24 mouse cellular contexts compared by ENCODE assay signal in genomic region chr4:120805816-120806215, GRCm38 (mm10). TPM values are rescaled to one million over a fixed set of nuclear protein-coding genes. Genes with fewer than 3 reads are reported as not detected.
DNase-seq lines count a peak whose midpoint lies in the region; ATAC-seq and TF ChIP-seq lines count a peak whose summit lies in the region.
"Had no signal": no experiment of that assay in that cellular context is flagged by ENCODE, and none has a peak within 500 bp of the region (broad histone marks: within the 10 kb centered on the region; RNA-seq: fewer than 3 reads in every experiment).

No protein-coding gene starts in this region.

- no peak overlapping the region for H3K9ac ChIP-seq in heart, embryonic 16.5 days (ENCODE audit: low read length)
- H3K9ac ChIP-seq in liver, postnatal 0 days (replicated peaks) = no peak overlapping the region
- H3K9ac ChIP-seq: embryonic facial prominence, embryonic 13.5 days; forebrain, embryonic 13.5 days; hindbrain, embryonic 15.5 days; neural tube, embryonic 15.5 days had no signal

- 0 out of 2 replicates have a peak overlapping the region, but pooled peaks have one; percentile 0 for H3K4me2 ChIP-seq in heart, embryonic 16.5 days (ENCODE audit: low read depth, low read length)
- 0 out of 2 replicates have a peak overlapping the region, but pooled peaks have one; percentile 15 for H3K4me2 ChIP-seq in liver, postnatal 0 days (ENCODE audit: low read depth, low read length)
- H3K4me2 ChIP-seq: embryonic facial prominence, embryonic 13.5 days; forebrain, embryonic 13.5 days; hindbrain, embryonic 15.5 days; midbrain, embryonic 11.5 days; neural tube, embryonic 15.5 days had no signal

- intact Hi-C loops in gastrocnemius, adult 2 months (cut with DNase I) = no loop called here
- intact Hi-C loops in heart, postnatal 36 days (cut with DNase I) = no loop called here

- no peak for TF ChIP-seq CTCF in gastrocnemius, adult 2 months (IDR thresholded peaks at IDR 0.05)
- TF ChIP-seq CTCF in liver, postnatal 0 days (IDR thresholded peaks at IDR 0.05; ENCODE audit: low read depth) = no peak

- H3K4me1 ChIP-seq in heart, embryonic 16.5 days (ENCODE audit: control insufficient read depth, insufficient read depth, low read length) = peaks cover 36% of the 10 kb centered on the region
- H3K4me1 ChIP-seq in liver, postnatal 0 days (ENCODE audit: insufficient read depth) = no peaks in the 10 kb centered on the region; the same call in none of the 2 replicates

- no peaks in the 10 kb centered on the region for H3K27me3 ChIP-seq in heart, embryonic 16.5 days (ENCODE audit: control insufficient read depth, insufficient read depth, low read length)
- H3K27me3 ChIP-seq in liver, postnatal 0 days (ENCODE audit: insufficient read depth, low read length) = no peaks in the 10 kb centered on the region
- H3K27me3 ChIP-seq: embryonic facial prominence, embryonic 13.5 days; forebrain, embryonic 13.5 days; hindbrain, embryonic 15.5 days; neural tube, embryonic 15.5 days had no signal

- TF ChIP-seq EP300 in liver, postnatal 0 days (IDR thresholded peaks at IDR 0.05; ENCODE audit: low read depth) = no peak

- ATAC-seq in heart, embryonic 16.5 days (replicated peaks; ENCODE audit: extremely low read depth, insufficient read depth, low FRiP score) = no peak
- 0 out of 2 replicates have a peak, but pooled peaks have one; percentile 35 for ATAC-seq in liver, postnatal 0 days
- ATAC-seq: forebrain, embryonic 13.5 days had no signal

- H3K4me3 ChIP-seq in gastrocnemius, adult 2 months = peak overlapping the region; percentile 5; the same call in 1 of the 2 replicates
- H3K4me3 ChIP-seq in heart, embryonic 16.5 days (ENCODE audit: low read length) = no peak overlapping the region
- no peak overlapping the region for H3K4me3 ChIP-seq in liver, postnatal 0 days (ENCODE audit: low read depth, low read length)
- H3K4me3 ChIP-seq: embryonic facial prominence, embryonic 13.5 days; erythroblast, embryonic 14.5 days; forebrain, embryonic 13.5 days; hindbrain, embryonic 15.5 days; neural tube, embryonic 15.5 days had no signal

- no peak for DNase-seq in gastrocnemius, adult 2 months
- no peak for DNase-seq in gastrocnemius, postnatal 10 days
- no peak for DNase-seq in heart, postnatal 36 days
- peak; percentile 67 to 69 for DNase-seq in kidney, postnatal 36 days
- no peak for DNase-seq in kidney, adult 18-20 months
- DNase-seq in liver, postnatal 0 days = no peak
- no peak for DNase-seq in cerebellum, adult 11-12 months
- DNase-seq: adrenal gland, postnatal 14 days; cerebellum, adult 8-10 months; cerebellum, postnatal 36 days; embryo, embryonic 11 days; layer of hippocampus, postnatal 36 days; lung, adult 2 months; lung, postnatal 14 days had no signal

- H3K27ac ChIP-seq in gastrocnemius, adult 2 months = peak overlapping the region; percentile 73
- no peak overlapping the region for H3K27ac ChIP-seq in heart, embryonic 16.5 days (ENCODE audit: low read length)
- peak overlapping the region; percentile 56; the same call in 1 of the 2 replicates for H3K27ac ChIP-seq in liver, postnatal 0 days (ENCODE audit: low read depth)
- H3K27ac ChIP-seq: embryonic facial prominence, embryonic 13.5 days; forebrain, embryonic 13.5 days; hindbrain, embryonic 15.5 days; kidney, postnatal 0 days; neural tube, embryonic 15.5 days had no signal

- peaks cover 5% of the 10 kb centered on the region for H3K36me3 ChIP-seq in heart, embryonic 16.5 days (ENCODE audit: control insufficient read depth, insufficient read depth)
- no peaks in the 10 kb centered on the region for H3K36me3 ChIP-seq in liver, postnatal 0 days (replicated peaks; ENCODE audit: insufficient read depth, low read length)
- H3K36me3 ChIP-seq: hindbrain, embryonic 15.5 days; neural tube, embryonic 15.5 days had no signal

- no peaks in the 10 kb centered on the region for H3K9me3 ChIP-seq in heart, embryonic 16.5 days (replicated peaks; ENCODE audit: control insufficient read depth, low read length)
- H3K9me3 ChIP-seq in liver, postnatal 0 days (ENCODE audit: low read length) = no peaks in the 10 kb centered on the region
- H3K9me3 ChIP-seq: embryonic facial prominence, embryonic 13.5 days; forebrain, embryonic 13.5 days; hindbrain, embryonic 15.5 days; neural tube, embryonic 15.5 days had no signal

RNA-seq across cellular contexts. Expression of gene Nfyc, which starts 25.6 kb away (rescaled TPM):
- total RNA-seq in gastrocnemius, adult 2 months (2021) = 10 to 100 TPM; 45.2 to 47.9 TPM
- total RNA-seq in gastrocnemius, postnatal 10 days (2021) = 10 to 100 TPM; 47.2 to 55.8 TPM
- polyA plus RNA-seq in heart, embryonic 16.5 days (2015; fragmentation: Nextera tagmentation; extraction: Ambion mirVana) = 102 and 106 TPM in 2 replicates
- total RNA-seq in heart, postnatal 36 days (2021) = 10 to 100 TPM; 54.8 to 63.6 TPM
- polyA plus RNA-seq in liver, postnatal 0 days (2015; fragmentation: Nextera tagmentation; extraction: Ambion mirVana) = 30.4 and 32.0 TPM in 2 replicates

RNA-seq across cellular contexts. Expression of gene Rims3, which starts 48.8 kb away (rescaled TPM):
- under 1 TPM in 1 of 2 experiments, not detected in 1; 0.03 TPM for total RNA-seq in gastrocnemius, adult 2 months (2021)
- total RNA-seq in gastrocnemius, postnatal 10 days (2021) = under 1 TPM; 0.20 to 0.40 TPM
- 0.12 and 0.18 TPM in 2 replicates for polyA plus RNA-seq in heart, embryonic 16.5 days (2015; fragmentation: Nextera tagmentation; extraction: Ambion mirVana)
- under 1 TPM; 0.06 to 0.08 TPM for total RNA-seq in heart, postnatal 36 days (2021)
- polyA plus RNA-seq in liver, postnatal 0 days (2015; fragmentation: Nextera tagmentation; extraction: Ambion mirVana) = 0.26 and 0.31 TPM in 2 replicates

RNA-seq across cellular contexts. Expression of gene Kcnq4, which starts 57.4 kb away (rescaled TPM):
- 10 to 100 TPM; 13.4 to 14.5 TPM for total RNA-seq in gastrocnemius, adult 2 months (2021)
- total RNA-seq in gastrocnemius, postnatal 10 days (2021) = 10 to 100 TPM; 20.2 to 22.3 TPM
- polyA plus RNA-seq in heart, embryonic 16.5 days (2015; fragmentation: Nextera tagmentation; extraction: Ambion mirVana) = 0.85 and 1.0 TPM in 2 replicates
- total RNA-seq in heart, postnatal 36 days (2021) = 1 to 10 TPM; 2.4 to 2.6 TPM
- polyA plus RNA-seq in liver, postnatal 0 days (2015; fragmentation: Nextera tagmentation; extraction: Ambion mirVana) = 0.14 and 0.20 TPM in 2 replicates
- total RNA-seq: hematopoietic stem cell, adult 5-6 weeks; megakaryocyte progenitor cell, adult 5-6 weeks had no signal
- polyA plus RNA-seq: erythroblast, embryonic 14.5 days had no signal

Comparison
In these comparisons a context has a peak if more than half of its experiments do, and no peak if none do; other contexts are left out.
1. DNase-seq: peak in kidney, postnatal 36 days (2 of 2); none in gastrocnemius, adult 2 months (single experiment), gastrocnemius, postnatal 10 days (single experiment), heart, postnatal 36 days (0 of 2), kidney, adult 18-20 months (single experiment), liver, postnatal 0 days (single experiment) and cerebellum, adult 11-12 months (single experiment).